Mouse (Mus musculus): ENCODE data around the gene Ggct. TPM values are rescaled to one million over a fixed set of nuclear protein-coding genes. Genes with fewer than 3 reads are reported as not detected.

Gene Ggct
- polyA plus RNA-seq (2015; fragmentation: Nextera tagmentation; extraction: Ambion mirVana), result 4.9 and 5.8 TPM in 2 replicates

GRCm38 (mm10) chr6:54992734-54993260 is at the start of gene Ggct:
TSS of gene Ggct (minus strand) at chr6:54992950.

GRCm38 (mm10) chr6:55037799-55038670 is 45.3 kb upstream of the Ggct start, which contains the start of gene Gars:
TSS of gene Gars (plus strand) at chr6:55038007.

DNA sequence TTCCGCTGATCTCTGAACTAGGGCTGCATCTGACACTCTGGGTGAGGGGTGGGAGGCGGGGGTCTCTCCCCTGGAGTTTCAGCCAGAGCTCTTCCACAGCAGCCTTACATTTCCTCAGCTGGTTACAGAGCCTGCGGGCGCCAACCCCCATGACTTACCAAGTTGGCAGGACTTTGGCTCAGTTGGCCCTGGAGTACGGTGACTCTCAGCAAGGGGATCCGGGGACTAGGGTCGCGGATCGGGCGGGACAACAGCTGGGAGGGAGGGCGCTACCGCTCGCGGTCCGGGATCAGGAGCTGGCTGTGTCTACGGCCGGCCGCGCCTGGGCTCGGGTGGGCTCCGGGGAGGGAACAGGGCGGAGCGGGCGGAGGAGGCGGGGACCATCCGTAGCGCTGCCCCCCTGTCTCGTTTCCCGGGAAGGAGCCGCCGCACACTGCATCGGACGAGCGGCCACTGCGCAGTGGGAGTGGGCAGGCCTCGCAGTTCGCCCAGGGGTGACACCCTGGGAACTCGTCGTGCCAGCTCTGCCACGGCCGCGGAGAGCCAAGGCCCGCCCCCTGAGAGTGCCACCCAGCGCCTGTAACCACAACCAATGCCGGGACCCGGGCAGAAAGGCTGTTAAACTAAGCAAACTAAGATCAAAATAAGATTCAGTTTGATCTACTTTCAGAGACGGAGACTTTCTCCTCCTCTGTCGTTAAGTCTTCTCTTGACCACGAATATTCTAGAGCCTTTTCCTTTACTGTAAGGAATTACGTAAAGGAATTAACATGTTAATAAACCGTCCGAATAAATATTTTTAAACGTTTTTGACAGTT is 20.4 kb downstream of the Ggct start, which contains the start of gene Nod1:
TSS of gene Nod1 (minus strand) at position 502 of the 818 bp plus-strand sequence.

Other genes with a start within 250 kb of the Ggct start
- 2.6 and 3.0 TPM in 2 replicates for gene Znrf2, start 176.0 kb downstream of the Ggct start, polyA plus RNA-seq (2015; fragmentation: Nextera tagmentation; extraction: Ambion mirVana)
- gene Nod1, start 20.3 kb downstream of the Ggct start, polyA plus RNA-seq (2015; fragmentation: Nextera tagmentation; extraction: Ambion mirVana), result 5.8 and 6.4 TPM in 2 replicates
- gene Gars, start 45.1 kb upstream of the Ggct start, polyA plus RNA-seq (2015; fragmentation: Nextera tagmentation; extraction: Ambion mirVana), result 106 and 124 TPM in 2 replicates
- gene Crhr2, start 140.1 kb upstream of the Ggct start, polyA plus RNA-seq (2015; fragmentation: Nextera tagmentation; extraction: Ambion mirVana), result 0.11 and 0.16 TPM in 2 replicates
- gene Inmt, start 182.1 kb upstream of the Ggct start, polyA plus RNA-seq (2015; fragmentation: Nextera tagmentation; extraction: Ambion mirVana), result 0.85 and 2.1 TPM in 2 replicates
- gene Mindy4, start 210.4 kb upstream of the Ggct start, polyA plus RNA-seq (2015; fragmentation: Nextera tagmentation; extraction: Ambion mirVana), result 3.8 and 5.2 TPM in 2 replicates